Mouse (Mus musculus) megakaryocyte-erythroid progenitor cell, adult 5-6 weeks (primary cell): ENCODE results near the gene Otud3. TPM values are rescaled to one million over a fixed set of nuclear protein-coding genes. Genes with fewer than 3 reads are reported as not detected.
"Not testable (repeated sequence)": the region's sequence is repeated elsewhere in the genome, so short reads cannot be mapped to it uniquely, and the experiment has no call there.

ENCODE experiments used
- ATAC-seq: replicated peaks from 2 replicates; pipeline ENCODE4 v1.8.0; 2016; ENCODE audit warnings: mild to moderate bottlenecking, inconsistent platforms; ENCODE audit not compliant: severe bottlenecking, poor library complexity, low FRiP score, low TSS enrichment
- total RNA-seq, 2 experiments: library from RNA; stranded (forward) in 1 of 2; stranded (reverse) in 1 of 2; fragments of 200-1000, 215-1000 nt in 1 of 2; fragments of >200 nt in 1 of 2; fragmentation: Nextera tagmentation in 1 of 2; gene quantifications; 2 replicates each; pipeline ENCODE4 v1.2.3; 2014 to 2017

The Otud3 gene
- total RNA-seq, 2 experiments from 2014 or later, result 6.6 to 9.7 TPM

DNA sequence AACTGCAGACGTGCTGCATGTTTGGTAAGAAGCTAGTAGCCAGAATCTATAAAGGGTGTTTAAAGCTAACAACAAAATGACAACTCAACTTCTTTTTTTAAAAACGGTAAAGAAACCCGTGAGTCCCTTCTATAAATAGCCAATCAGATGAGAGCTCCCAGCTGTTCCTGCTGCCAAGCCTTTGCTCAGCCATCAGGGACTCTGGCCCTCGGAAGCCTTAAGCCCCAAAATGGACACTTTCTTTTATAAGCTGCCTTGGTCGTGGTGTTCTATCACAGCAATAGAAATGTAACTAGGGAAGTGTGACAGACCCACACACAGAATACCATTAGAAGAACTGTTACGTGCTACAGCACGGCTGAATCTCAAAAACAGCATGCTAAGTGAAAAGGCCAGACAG is 14.4 kb downstream of the Otud3 start:
- ATAC-seq, result no peak

GRCm38 (mm10) chr4:138893789-138894188 is 20.0 kb downstream of the Otud3 start:
- ATAC-seq, result not testable (repeated sequence)

GRCm38 (mm10) chr4:138892655-138893054 is 21.1 kb downstream of the Otud3 start:
- ATAC-seq, result no peak

DNA sequence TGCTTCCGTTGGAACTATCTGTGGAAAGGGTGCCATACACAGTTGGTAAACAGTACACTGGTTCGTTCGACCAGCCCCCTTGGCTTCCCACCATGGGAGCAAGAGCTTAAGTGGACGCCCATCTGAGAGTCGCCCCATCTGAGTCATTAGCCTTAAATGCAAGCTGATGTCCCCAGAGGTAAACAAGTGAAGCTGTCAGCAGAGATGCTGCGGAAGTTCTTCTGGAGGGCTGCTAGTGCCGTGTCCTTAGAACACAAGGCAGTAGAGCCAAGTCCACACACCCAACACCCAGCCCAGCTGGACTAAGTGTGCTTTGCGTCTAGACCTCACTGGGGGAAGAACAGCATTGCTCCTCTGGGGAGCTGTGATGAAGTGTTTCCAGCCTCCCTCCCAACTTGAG is 24.1 kb downstream of the Otud3 start:
- ATAC-seq, result no peak

- ATAC-seq, result no peak
Measured at GRCm38 (mm10) chr4:138889165-138889564, 24.6 kb downstream of the Otud3 start.

DNA sequence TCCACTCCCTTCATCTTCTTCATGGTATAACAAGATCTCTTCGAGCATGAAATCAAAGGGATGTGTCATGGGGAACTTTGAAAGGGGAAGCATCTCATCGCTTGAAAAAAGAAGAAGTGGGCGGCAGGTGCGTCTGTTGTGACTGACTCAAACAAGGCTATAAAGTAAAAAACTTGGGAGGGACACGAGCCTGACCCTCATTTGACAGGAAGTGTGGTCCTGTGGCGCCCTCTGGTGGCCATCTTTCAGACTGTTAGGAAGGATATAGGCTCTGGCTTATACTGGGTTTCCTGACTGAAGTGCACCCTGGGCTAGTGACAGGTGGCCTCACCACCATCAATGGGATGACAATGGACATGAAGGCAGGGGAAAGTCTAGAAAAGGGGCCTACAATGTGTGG is 29.5 kb downstream of the Otud3 start:
- ATAC-seq, result peak; percentile 76

DNA sequence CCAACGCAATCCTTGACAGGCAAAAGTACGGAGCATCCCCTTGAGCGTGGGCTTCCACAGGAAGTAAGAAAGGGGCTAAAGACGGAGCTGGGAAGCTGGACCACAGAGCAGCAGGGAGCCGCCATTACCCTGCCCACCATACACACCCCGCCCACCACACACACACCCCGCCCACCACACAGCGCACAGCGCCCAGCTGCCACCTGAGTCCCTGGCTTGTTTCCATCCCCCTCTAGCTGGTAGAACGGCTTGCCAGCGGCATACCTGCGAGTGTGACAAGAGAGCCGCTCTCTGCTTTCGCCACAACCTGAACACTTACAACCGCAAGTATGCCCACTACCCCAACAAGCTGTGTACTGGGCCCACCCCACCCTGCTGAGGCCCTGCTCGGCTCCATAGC is 31.6 kb downstream of the Otud3 start:
- ATAC-seq, result 0 out of 2 replicates have a peak, but pooled peaks have one; percentile 42

- ATAC-seq, result no peak
Measured at GRCm38 (mm10) chr4:138880811-138881584, 32.7 kb downstream of the Otud3 start.

DNA sequence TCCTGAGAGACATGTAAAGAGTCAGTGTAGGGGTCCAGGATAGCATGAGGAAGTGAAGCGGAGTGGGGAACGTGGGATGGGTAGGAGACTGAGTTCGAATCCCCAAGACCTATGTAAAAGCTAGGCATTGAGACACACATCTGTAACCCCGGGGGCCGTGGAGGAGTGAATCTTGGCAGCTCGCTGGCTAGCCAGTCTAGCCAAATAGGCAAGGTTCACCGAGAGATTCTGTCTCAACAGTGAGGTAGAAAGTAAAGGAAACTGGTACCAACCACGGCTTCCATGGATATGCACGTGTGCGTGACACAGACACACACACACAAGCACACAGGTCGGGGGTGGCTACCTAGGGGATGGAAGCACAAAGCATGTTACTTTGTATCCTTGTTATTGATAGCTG is 33.9 kb downstream of the Otud3 start:
- no peak for ATAC-seq

DNA sequence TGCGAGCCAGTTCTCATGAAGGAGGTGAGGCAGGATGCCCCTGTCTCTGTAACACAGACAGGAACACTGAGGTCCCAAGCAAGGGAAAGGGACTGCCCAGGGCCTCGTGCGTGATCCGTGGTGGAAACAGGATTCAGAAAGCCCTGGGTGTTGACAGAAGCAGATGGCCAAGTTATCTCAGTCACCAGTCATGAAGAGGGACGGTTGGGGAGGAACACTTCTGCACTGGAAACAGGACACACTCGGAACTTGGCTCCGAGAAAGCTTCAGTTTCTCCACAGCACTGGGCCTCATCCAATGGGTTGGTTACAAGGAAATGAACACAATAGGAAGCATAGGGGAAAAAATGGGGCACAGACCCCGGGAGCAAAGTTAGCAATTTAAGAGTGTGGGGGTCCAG is 35.0 kb downstream of the Otud3 start:
- no peak for ATAC-seq

DNA sequence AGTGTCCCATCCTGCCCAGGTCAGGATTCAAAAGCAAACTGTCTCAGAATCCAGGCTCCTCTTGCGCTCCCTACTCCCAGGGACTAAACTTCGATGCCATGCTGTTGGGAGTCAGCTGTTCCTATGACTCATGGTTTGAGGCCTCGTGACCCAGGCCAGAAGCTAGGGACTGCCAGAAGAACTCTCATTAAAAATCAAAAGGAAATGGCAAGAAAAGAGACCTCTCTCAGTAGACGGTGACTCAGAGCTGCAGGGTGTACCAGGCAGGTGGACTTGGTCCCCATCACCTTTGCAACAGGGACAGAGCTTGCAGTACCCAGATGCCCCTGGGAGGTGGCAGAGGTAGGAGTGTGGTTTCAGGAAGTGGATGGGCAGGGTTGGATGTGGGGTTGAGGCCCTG is 36.0 kb downstream of the Otud3 start, which contains the start of gene Pla2g2e:
TSS of gene Pla2g2e (plus strand) at position 212 of the 400 bp plus-strand sequence.
- ATAC-seq, result no peak

- no peak for ATAC-seq
Measured at GRCm38 (mm10) chr4:138875986-138876385, 37.8 kb downstream of the Otud3 start.

GRCm38 (mm10) chr4:138875275-138875674 is 38.5 kb downstream of the Otud3 start:
- ATAC-seq, result not testable (repeated sequence)

DNA sequence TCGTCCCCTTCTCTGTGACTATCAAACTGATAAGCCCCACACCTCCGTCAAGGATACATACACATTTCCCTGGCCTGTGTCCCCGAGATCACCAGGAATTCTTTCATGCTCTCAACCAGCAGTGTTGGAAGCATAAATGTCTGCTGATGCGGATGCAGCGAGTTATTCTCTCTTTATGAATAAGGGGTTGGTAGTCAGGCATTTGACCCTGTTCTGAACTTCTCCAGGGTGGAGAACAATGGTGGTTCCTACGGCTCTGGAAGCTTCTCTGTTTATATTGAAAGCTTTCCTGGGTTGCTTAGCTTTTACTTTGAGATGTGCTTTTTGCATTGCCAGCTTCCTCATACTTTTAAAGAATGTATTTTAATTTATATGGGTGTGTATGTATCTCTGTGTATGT is 39.9 kb downstream of the Otud3 start, which contains the start of gene Gm13030:
TSS of gene Gm13030 (minus strand) at position 101 of the 400 bp plus-strand sequence.
- no peak for ATAC-seq

- ATAC-seq, result no peak
Measured at GRCm38 (mm10) chr4:138868666-138869065, 45.1 kb downstream of the Otud3 start.

GRCm38 (mm10) chr4:138866413-138866812 is 47.3 kb downstream of the Otud3 start:
- peak; percentile 78 for ATAC-seq

- no peak for ATAC-seq
Measured at GRCm38 (mm10) chr4:138865991-138866390, 47.8 kb downstream of the Otud3 start.

- no peak for ATAC-seq
Measured at GRCm38 (mm10) chr4:138865092-138865491, 48.7 kb downstream of the Otud3 start.

- no peak for ATAC-seq
Measured at GRCm38 (mm10) chr4:138863344-138863998, 50.3 kb downstream of the Otud3 start, which contains the start of gene Pla2g5. Gene Pla2g5, minus strand, starts transcription at chr4:138863482.

GRCm38 (mm10) chr4:138859728-138860127 is 54.0 kb downstream of the Otud3 start:
- ATAC-seq, result peak; percentile 81

DNA sequence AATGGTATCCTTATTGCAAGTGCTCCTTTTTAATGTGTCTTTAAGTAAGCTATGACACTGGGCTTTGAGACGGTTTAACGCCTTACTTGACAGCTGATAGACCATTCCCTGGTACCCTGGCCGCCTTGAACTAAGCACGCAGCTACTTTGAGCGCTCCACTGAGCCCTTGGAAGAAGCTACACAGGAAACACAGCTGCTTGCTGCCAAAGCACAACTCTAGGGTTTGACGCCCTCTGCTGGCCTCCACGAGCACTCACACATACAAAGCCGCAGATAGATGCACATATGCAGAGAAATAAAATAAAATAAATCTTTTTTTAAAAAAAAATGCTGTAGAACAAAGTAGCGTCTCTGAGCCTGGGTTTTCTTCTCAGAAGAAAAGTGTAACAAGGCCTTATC is 54.5 kb downstream of the Otud3 start:
- no peak for ATAC-seq
